Mouse (Mus musculus) frontal cortex, postnatal 14 days (tissue): ENCODE results near the gene Methig1.

Experiments
- DNase-seq, 2 experiments: peaks; one replicate each; pipeline ENCODE4 v3.0.0; 2022; ENCODE audit warnings: low spot score in 2 of 2

Gene Methig1

GRCm38 (mm10) chr15:100422899-100423860 is 70.2 kb downstream of the Methig1 start:
- peak; percentile 93 to 95 for DNase-seq

GRCm38 (mm10) chr15:100423916-100424315 is 71.0 kb downstream of the Methig1 start:
- no peak for DNase-seq

- no peak for DNase-seq
Observed at GRCm38 (mm10) chr15:100424396-100425122, 71.6 kb downstream of the Methig1 start, which contains the start of gene Slc11a2. Slc11a2 (minus strand) TSS chr15:100425072.

GRCm38 (mm10) chr15:100428296-100428905 is 75.5 kb downstream of the Methig1 start:
- DNase-seq, result no peak

GRCm38 (mm10) chr15:100429959-100430565 is 77.1 kb downstream of the Methig1 start:
- DNase-seq, result no peak

GRCm38 (mm10) chr15:100433234-100433633 is 80.3 kb downstream of the Methig1 start:
- DNase-seq, result no peak
